Mouse (Mus musculus) c-Kit-positive CD71-positive TER-119-positive erythroid progenitor cells, embryonic 14.5 days (primary cell): ENCODE results near the gene Sh2d6.
"Not testable (repeated sequence)": the region's sequence is repeated elsewhere in the genome, so short reads cannot be mapped to it uniquely, and the experiment has no call there.

Experiments
- DNase-seq: peaks from one replicate; pipeline ENCODE4 v3.0.0-alpha.2; 2013; ENCODE audit warnings: low spot score

Gene Sh2d6

GRCm38 (mm10) chr6:72503309-72503708, 18.2 kb downstream of the Sh2d6 start:
- DNase-seq: no peak

GRCm38 (mm10) chr6:72498950-72499349, 22.6 kb downstream of the Sh2d6 start:
- no peak for DNase-seq

- peak; percentile 37 for DNase-seq
These were observed 28.6 kb downstream of the Sh2d6 start for GRCm38 (mm10) chr6:72492892-72493291.

- no peak for DNase-seq
These were observed 30.4 kb downstream of the Sh2d6 start for GRCm38 (mm10) chr6:72491151-72491550.

- DNase-seq: no peak
These were observed 32.0 kb downstream of the Sh2d6 start for GRCm38 (mm10) chr6:72489534-72489933.

GRCm38 (mm10) chr6:72488850-72489249, 32.7 kb downstream of the Sh2d6 start:
- no peak for DNase-seq

- DNase-seq: no peak
These were observed 34.2 kb downstream of the Sh2d6 start for GRCm38 (mm10) chr6:72487282-72487681.

- no peak for DNase-seq
These were observed 35.2 kb downstream of the Sh2d6 start for GRCm38 (mm10) chr6:72486307-72486706.

- no peak for DNase-seq
These were observed 36.6 kb downstream of the Sh2d6 start for GRCm38 (mm10) chr6:72484887-72485286.

GRCm38 (mm10) chr6:72482156-72482555, 39.4 kb downstream of the Sh2d6 start:
- no peak for DNase-seq

- no peak for DNase-seq
These were observed 41.1 kb downstream of the Sh2d6 start for GRCm38 (mm10) chr6:72480422-72480702.

GRCm38 (mm10) chr6:72479645-72480421, 41.7 kb downstream of the Sh2d6 start:
- DNase-seq: no peak

- not testable (repeated sequence) for DNase-seq
These were observed 42.8 kb downstream of the Sh2d6 start for GRCm38 (mm10) chr6:72478691-72479090.

GRCm38 (mm10) chr6:72477621-72478020, 43.9 kb downstream of the Sh2d6 start:
- DNase-seq: no peak

GRCm38 (mm10) chr6:72476836-72477235, 44.7 kb downstream of the Sh2d6 start:
- DNase-seq: no peak

- no peak for DNase-seq
These were observed 46.1 kb downstream of the Sh2d6 start for GRCm38 (mm10) chr6:72475221-72475985.

GRCm38 (mm10) chr6:72473264-72474041, 48.1 kb downstream of the Sh2d6 start:
- no peak for DNase-seq

GRCm38 (mm10) chr6:72466171-72466570, 55.3 kb downstream of the Sh2d6 start:
- DNase-seq: no peak

GRCm38 (mm10) chr6:72465361-72466157, 55.9 kb downstream of the Sh2d6 start:
- no peak for DNase-seq
